Mouse (Mus musculus): ENCODE measurements around the gene Dnmt3b. TPM values are rescaled to one million over a fixed set of nuclear protein-coding genes. Genes with fewer than 3 reads are reported as not detected.

Gene Dnmt3b
- polyA plus RNA-seq, 1 experiment from 2014 or later, result 3.1 TPM

- no peak for ATAC-seq
- Histone ChIP-seq H3K27me3 (replicated peaks; ENCODE audit: control insufficient read depth, insufficient read depth, low read length) (no peaks in the 10 kb centered on the region), H3K9me3 (ENCODE audit: control insufficient read depth, low read length) (peaks cover 3% of the 10 kb centered on the region; the same call in 1 of the 2 replicates), H3K4me2 (ENCODE audit: low read length) (no peak overlapping the region), H3K36me3 (ENCODE audit: control insufficient read depth, insufficient read depth, low read length) (no peaks in the 10 kb centered on the region), H3K9ac (ENCODE audit: low read depth, low read length) (no peak overlapping the region), H3K27ac (ENCODE audit: low read depth, low read length) (no peak overlapping the region), H3K4me3 (ENCODE audit: low read length) (no peak overlapping the region), H3K4me1 (ENCODE audit: control insufficient read depth, insufficient read depth, low read depth, low read length) (no peaks in the 10 kb centered on the region)
- 93% methylated on average over 1 of the region's 1 CpGs for WGBS
Measured at GRCm38 (mm10) chr2:153723098-153723497, 73.8 kb downstream of the Dnmt3b start.

GRCm38 (mm10) chr2:153724424-153724823, 75.2 kb downstream of the Dnmt3b start:
- Histone ChIP-seq H3K9me3 (ENCODE audit: control insufficient read depth, low read length) (peaks cover 3% of the 10 kb centered on the region; the same call in 1 of the 2 replicates), H3K4me2 (ENCODE audit: low read length) (no peak overlapping the region), H3K9ac (ENCODE audit: low read depth, low read length) (no peak overlapping the region)

GRCm38 (mm10) chr2:153724871-153725270, 75.6 kb downstream of the Dnmt3b start:
- no peak overlapping the region for H3K4me3 ChIP-seq (ENCODE audit: low read length)
- WGBS, result 61% methylated on average over 2 of the region's 2 CpGs
- H3K4me2 ChIP-seq (ENCODE audit: low read length), result no peak overlapping the region
- H3K9me3 ChIP-seq (ENCODE audit: control insufficient read depth, low read length), result peaks cover 3% of the 10 kb centered on the region; the same call in 1 of the 2 replicates
- no peak overlapping the region for H3K27ac ChIP-seq (ENCODE audit: low read depth, low read length)
- no peaks in the 10 kb centered on the region for H3K36me3 ChIP-seq (ENCODE audit: control insufficient read depth, insufficient read depth, low read length)
- H3K4me1 ChIP-seq (ENCODE audit: control insufficient read depth, insufficient read depth, low read depth, low read length), result no peaks in the 10 kb centered on the region
- ATAC-seq, result no peak
- H3K9ac ChIP-seq (ENCODE audit: low read depth, low read length), result no peak overlapping the region
- H3K27me3 ChIP-seq (replicated peaks; ENCODE audit: control insufficient read depth, insufficient read depth, low read length), result no peaks in the 10 kb centered on the region

More at GRCm38 (mm10) chr2:153724424-153724823, 75.2 kb downstream of the Dnmt3b start:
- Histone ChIP-seq H3K36me3 (ENCODE audit: control insufficient read depth, insufficient read depth, low read length) (no peaks in the 10 kb centered on the region), H3K27me3 (replicated peaks; ENCODE audit: control insufficient read depth, insufficient read depth, low read length) (no peaks in the 10 kb centered on the region), H3K4me1 (ENCODE audit: control insufficient read depth, insufficient read depth, low read depth, low read length) (no peaks in the 10 kb centered on the region), H3K27ac (ENCODE audit: low read depth, low read length) (no peak overlapping the region), H3K4me3 (ENCODE audit: low read length) (no peak overlapping the region)
- WGBS, result 85% methylated on average over 2 of the region's 2 CpGs
- no peak for ATAC-seq

GRCm38 (mm10) chr2:153725291-153725690, 76.0 kb downstream of the Dnmt3b start:
- no peaks in the 10 kb centered on the region for H3K4me1 ChIP-seq (ENCODE audit: control insufficient read depth, insufficient read depth, low read depth, low read length)
- no peak overlapping the region for H3K4me3 ChIP-seq (ENCODE audit: low read length)
- no peaks in the 10 kb centered on the region for H3K27me3 ChIP-seq (replicated peaks; ENCODE audit: control insufficient read depth, insufficient read depth, low read length)
- peaks cover 3% of the 10 kb centered on the region; the same call in 1 of the 2 replicates for H3K9me3 ChIP-seq (ENCODE audit: control insufficient read depth, low read length)
- H3K36me3 ChIP-seq (ENCODE audit: control insufficient read depth, insufficient read depth, low read length), result no peaks in the 10 kb centered on the region
- no peak for ATAC-seq
- H3K9ac ChIP-seq (ENCODE audit: low read depth, low read length), result no peak overlapping the region
- H3K4me2 ChIP-seq (ENCODE audit: low read length), result no peak overlapping the region
- WGBS, result 85% methylated on average over 4 of the region's 4 CpGs
- no peak overlapping the region for H3K27ac ChIP-seq (ENCODE audit: low read depth, low read length)

- H3K4me1 ChIP-seq (ENCODE audit: control insufficient read depth, insufficient read depth, low read depth, low read length), result no peaks in the 10 kb centered on the region
- WGBS, result 74% methylated on average over 4 of the region's 4 CpGs
- no peak for ATAC-seq
- no peak overlapping the region for H3K4me3 ChIP-seq (ENCODE audit: low read length)
- H3K36me3 ChIP-seq (ENCODE audit: control insufficient read depth, insufficient read depth, low read length), result no peaks in the 10 kb centered on the region
- no peaks in the 10 kb centered on the region for H3K27me3 ChIP-seq (replicated peaks; ENCODE audit: control insufficient read depth, insufficient read depth, low read length)
- no peaks in the 10 kb centered on the region for H3K9me3 ChIP-seq (ENCODE audit: control insufficient read depth, low read length)
- no peak overlapping the region for H3K27ac ChIP-seq (ENCODE audit: low read depth, low read length)
- H3K9ac ChIP-seq (ENCODE audit: low read depth, low read length), result no peak overlapping the region
- H3K4me2 ChIP-seq (ENCODE audit: low read length), result no peak overlapping the region
Measured at GRCm38 (mm10) chr2:153734033-153734432, 84.8 kb downstream of the Dnmt3b start.

Other genes with a start within 250 kb of the Dnmt3b start
- not detected in 2 replicates for gene 4930404H24Rik, start 156.7 kb upstream of the Dnmt3b start, polyA plus RNA-seq (2015; fragmentation: Nextera tagmentation; extraction: Ambion mirVana)
- 33.7 and 40.7 TPM in 2 replicates for gene Nol4l, start 119.5 kb upstream of the Dnmt3b start, polyA plus RNA-seq (2015; fragmentation: Nextera tagmentation; extraction: Ambion mirVana)
- gene Commd7, start 16.7 kb upstream of the Dnmt3b start, polyA plus RNA-seq (2015; fragmentation: Nextera tagmentation; extraction: Ambion mirVana), result 93.4 and 94.7 TPM in 2 replicates
- 0.10 TPM in 1 of 2 replicates, not detected in the other for gene Dnmt3c, start 47.2 kb downstream of the Dnmt3b start, polyA plus RNA-seq (2015; fragmentation: Nextera tagmentation; extraction: Ambion mirVana)
- 367 and 383 TPM in 2 replicates for gene Mapre1, start 91.8 kb downstream of the Dnmt3b start, polyA plus RNA-seq (2015; fragmentation: Nextera tagmentation; extraction: Ambion mirVana)
- 0.10 TPM in 1 of 2 replicates, not detected in the other for gene Efcab8, start 130.5 kb downstream of the Dnmt3b start, polyA plus RNA-seq (2015; fragmentation: Nextera tagmentation; extraction: Ambion mirVana)
- not detected in 2 replicates for gene Sun5, start 221.6 kb downstream of the Dnmt3b start, polyA plus RNA-seq (2015; fragmentation: Nextera tagmentation; extraction: Ambion mirVana)
- gene Bpifb2, start 225.6 kb downstream of the Dnmt3b start, polyA plus RNA-seq (2015; fragmentation: Nextera tagmentation; extraction: Ambion mirVana), result 0.11 and 0.14 TPM in 2 replicates